Mouse (Mus musculus) small intestine, adult 2 months (tissue): Measurements from ENCODE around the gene Rras2.

Experiments used
- CTCF ChIP-seq: fragments of 200-500 bp; IDR thresholded peaks from 2 replicates; pipeline ENCODE4 v1.5.1; 2012; ENCODE audit warnings: low read depth, mild to moderate bottlenecking, control low read depth, inconsistent platforms, low read length, moderate library complexity, mixed read lengths; ENCODE audit not compliant: insufficient replicate concordance, insufficient read length; ENCODE audit errors: extremely low read depth
- POLR2A ChIP-seq: fragments of 200-500 bp; IDR thresholded peaks from 2 replicates; pipeline ENCODE4 v1.6.1; 2012; ENCODE audit warnings: low read depth, mild to moderate bottlenecking, control low read depth, inconsistent platforms, low read length, moderate library complexity

DNA sequence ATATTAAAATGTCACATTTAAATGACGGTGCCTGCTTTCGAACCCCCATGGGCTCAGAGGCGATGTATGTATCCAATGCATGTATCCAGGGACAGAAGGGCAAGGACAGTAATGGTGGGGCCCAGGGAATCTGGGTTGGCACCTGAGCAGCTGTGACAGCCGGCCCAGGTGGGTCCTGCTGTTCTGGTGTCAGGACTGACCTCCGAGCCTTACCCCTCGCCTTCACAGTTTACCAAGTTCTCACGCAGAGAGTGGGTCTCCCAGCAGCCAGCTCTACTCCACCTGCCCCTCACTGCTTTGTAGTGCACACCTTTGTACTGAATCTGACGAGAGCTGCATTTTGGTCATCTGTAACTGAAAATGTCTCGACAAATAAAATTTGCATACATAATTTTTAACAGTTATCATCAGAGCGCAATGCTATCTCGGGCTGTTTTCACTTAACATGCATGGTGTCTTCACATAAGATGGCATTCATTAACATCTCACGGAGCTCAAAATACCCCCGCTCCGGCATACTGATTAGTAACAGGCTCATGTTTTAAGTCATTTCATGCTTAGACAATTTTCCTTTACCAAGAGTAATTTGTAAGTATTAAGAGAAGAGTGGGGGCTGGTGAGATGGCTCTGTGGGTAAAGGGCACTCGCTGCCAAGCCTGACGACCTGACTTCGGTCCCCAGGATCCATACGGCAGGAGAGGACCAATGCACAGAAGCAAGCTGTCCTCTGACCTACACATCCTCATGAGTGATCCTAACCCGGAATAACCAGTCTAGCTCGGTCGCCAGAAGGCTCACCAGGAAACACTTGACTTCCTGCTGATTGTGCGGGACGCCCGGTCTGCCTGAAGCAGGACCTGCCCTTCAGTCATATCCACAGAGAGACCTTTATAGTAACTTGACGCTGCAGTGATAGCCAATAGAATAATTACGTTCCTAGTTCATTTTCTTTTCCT, 74.3 kb downstream of the Rras2 start:
- TF ChIP-seq CTCF: no peak
- no peak for TF ChIP-seq POLR2A
